8 mouse cellular contexts compared by ENCODE assay signal in the genomic region with DNA sequence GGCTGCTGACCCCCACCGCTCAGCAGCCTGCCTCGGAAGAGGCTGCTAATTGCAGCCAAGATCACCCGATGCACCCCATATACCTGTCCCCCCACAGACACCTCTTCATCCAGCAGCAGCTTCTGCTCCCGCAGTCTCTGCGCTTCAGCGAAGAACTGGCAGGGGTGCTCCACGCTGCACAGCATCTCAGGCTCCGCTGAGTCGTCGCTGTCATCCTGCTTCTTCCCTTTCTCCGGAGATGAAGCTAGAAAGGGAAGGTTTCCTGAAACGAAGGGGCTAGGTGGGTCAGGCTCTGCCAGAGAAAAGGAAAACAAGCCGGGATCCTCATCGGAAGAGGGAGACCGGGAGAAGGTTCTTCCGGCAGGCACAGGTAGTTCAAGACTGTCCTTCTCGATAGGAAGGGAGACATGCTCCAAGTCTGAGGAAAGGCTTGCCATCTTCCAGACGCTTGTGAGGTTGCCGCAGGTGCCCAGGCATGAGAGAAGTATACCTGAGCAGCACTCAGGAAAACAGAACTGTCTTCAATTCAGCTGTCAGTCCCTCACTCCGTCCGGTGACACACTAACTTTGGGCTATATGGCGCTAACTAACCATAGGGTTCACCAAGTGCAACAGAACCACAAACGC. TPM values are rescaled to one million over a fixed set of nuclear protein-coding genes. Genes with fewer than 3 reads are reported as not detected.
A peak's percentile ranks its signal among the peaks of the same experiment; 100 is the strongest.
DNase-seq lines count a peak whose midpoint lies in the region; ATAC-seq and TF ChIP-seq lines count a peak whose summit lies in the region.

No protein-coding gene starts in this region.

- peak; percentile 15 for DNase-seq in lung, adult 2 months
- no peak for DNase-seq in lung, postnatal 10 days
- DNase-seq in cerebellum, adult 8-10 months = peak; percentile 66
- DNase-seq in layer of hippocampus, postnatal 25 days (ENCODE audit: extremely low spot score in 1 of 2, low spot score in 1 of 2) = peak; percentile 11 to 25
- DNase-seq in testis, postnatal 14 days (ENCODE audit: low spot score) = no peak

- TF ChIP-seq POLR2A in lung, adult 2 months (IDR thresholded peaks at IDR 0.05; ENCODE audit: borderline replicate concordance, extremely low read depth, low read depth, low read length) = no peak

- H3K36me3 ChIP-seq in midbrain, embryonic 16.5 days (ENCODE audit: control insufficient read depth, insufficient read depth, low read length) = no peaks in the 10 kb centered on the region

- H3K9ac ChIP-seq in midbrain, embryonic 16.5 days (ENCODE audit: low read depth, low read length) = peak overlapping the region; percentile 64

- no peaks in the 10 kb centered on the region; the same call in 1 of the 2 replicates for H3K27me3 ChIP-seq in midbrain, embryonic 16.5 days (ENCODE audit: control insufficient read depth, insufficient read depth, low read depth, low read length)

- H3K4me1 ChIP-seq in lung, adult 2 months (ENCODE audit: control insufficient read depth, insufficient read depth, low read length) = peaks cover 7% of the 10 kb centered on the region; the same call in 1 of the 2 replicates
- H3K4me1 ChIP-seq in midbrain, embryonic 16.5 days (ENCODE audit: control insufficient read depth, insufficient read depth, low read length) = peaks cover 12% of the 10 kb centered on the region

- H3K4me3 ChIP-seq in lung, adult 2 months (replicated peaks; ENCODE audit: extremely low read depth, low read depth, low read length) = peak overlapping the region; percentile 53
- peak overlapping the region; percentile 41 for H3K4me3 ChIP-seq in midbrain, embryonic 16.5 days (ENCODE audit: low read depth, low read length)

- ATAC-seq in frontal cortex, adult (ENCODE audit: low TSS enrichment) = peak; percentile 93
- peak; percentile 90 for ATAC-seq in midbrain, embryonic 16.5 days
- ATAC-seq in inflammation-experienced regulatory T-cells, adult 6 months = no peak

- WGBS in lung, adult 2 months = 31% methylated on average over 23 of the region's 23 CpGs
- WGBS in midbrain, embryonic 16.5 days = 16% methylated on average over 23 of the region's 23 CpGs

- H3K4me2 ChIP-seq in midbrain, embryonic 16.5 days (ENCODE audit: low read length) = peak overlapping the region; percentile 65

- no peaks in the 10 kb centered on the region for H3K9me3 ChIP-seq in midbrain, embryonic 16.5 days (replicated peaks; ENCODE audit: control insufficient read depth, low read length, poor library complexity, severe bottlenecking)

- TF ChIP-seq CTCF in lung, adult 2 months (IDR thresholded peaks at IDR 0.05; ENCODE audit: insufficient read depth, low read length) = no peak

- peak overlapping the region; percentile 28 for H3K27ac ChIP-seq in midbrain, embryonic 16.5 days (ENCODE audit: low read length)

RNA-seq across cellular contexts. Expression of gene Klhl33, which starts 0.4 kb away (rescaled TPM):
- 1.4 and 3.7 TPM in 2 replicates for polyA plus RNA-seq in lung, adult 2 months (2012; rRNA removed)
- total RNA-seq in layer of hippocampus, postnatal 25 days (2021) = 1 to 10 TPM; 3.2 to 3.3 TPM
- 2.4 and 2.8 TPM in 2 replicates for polyA plus RNA-seq in midbrain, embryonic 16.5 days (2015; fragmentation: Nextera tagmentation; extraction: Ambion mirVana)
- polyA plus RNA-seq in inflammation-experienced regulatory T-cells, adult 6 months (2017; shearing (Covaris generic)) = under 1 TPM in 2 of 3 experiments, not detected in 1; 0.09 to 0.13 TPM

RNA-seq across cellular contexts. Expression of gene Tep1, which starts 26.5 kb away (rescaled TPM):
- 28.1 and 28.6 TPM in 2 replicates for polyA plus RNA-seq in lung, adult 2 months (2012; rRNA removed)
- 1 to 10 TPM; 2.1 to 3.1 TPM for total RNA-seq in layer of hippocampus, postnatal 25 days (2021)
- polyA plus RNA-seq in midbrain, embryonic 16.5 days (2015; fragmentation: Nextera tagmentation; extraction: Ambion mirVana) = 1.6 and 2.9 TPM in 2 replicates
- 10 to 100 TPM; 16.0 to 28.0 (median 19.8) TPM for polyA plus RNA-seq in inflammation-experienced regulatory T-cells, adult 6 months (2017; shearing (Covaris generic))

RNA-seq across cellular contexts. Expression of gene Osgep, which starts 27.8 kb away (rescaled TPM):
- polyA plus RNA-seq in lung, adult 2 months (2012; rRNA removed) = 104 and 122 TPM in 2 replicates
- total RNA-seq in layer of hippocampus, postnatal 25 days (2021) = 10 to 100 TPM; 34.6 to 37.0 TPM
- 113 and 117 TPM in 2 replicates for polyA plus RNA-seq in midbrain, embryonic 16.5 days (2015; fragmentation: Nextera tagmentation; extraction: Ambion mirVana)
- 10 to 100 TPM; 68.7 to 77.3 (median 74.3) TPM for polyA plus RNA-seq in inflammation-experienced regulatory T-cells, adult 6 months (2017; shearing (Covaris generic))

RNA-seq across cellular contexts. Expression of gene Apex1, which starts 27.9 kb away (rescaled TPM):
- polyA plus RNA-seq in lung, adult 2 months (2012; rRNA removed) = 12.0 and 23.2 TPM in 2 replicates
- 10 to 100 TPM; 67.4 to 75.4 TPM for total RNA-seq in layer of hippocampus, postnatal 25 days (2021)
- 173 and 193 TPM in 2 replicates for polyA plus RNA-seq in midbrain, embryonic 16.5 days (2015; fragmentation: Nextera tagmentation; extraction: Ambion mirVana)
- polyA plus RNA-seq in inflammation-experienced regulatory T-cells, adult 6 months (2017; shearing (Covaris generic)) = 100 to 1,000 TPM in 1 of 3 experiments, 10 to 100 TPM in 2; 54.2 to 100 (median 91.0) TPM

RNA-seq across cellular contexts. Expression of gene Pip4p1, which starts 33.8 kb away (rescaled TPM):
- polyA plus RNA-seq in lung, adult 2 months (2012; rRNA removed) = 99.1 and 111 TPM in 2 replicates
- 10 to 100 TPM; 85.3 to 88.8 TPM for total RNA-seq in layer of hippocampus, postnatal 25 days (2021)
- polyA plus RNA-seq in midbrain, embryonic 16.5 days (2015; fragmentation: Nextera tagmentation; extraction: Ambion mirVana) = 95.0 and 99.5 TPM in 2 replicates
- 1 to 10 TPM; 4.4 to 6.6 (median 4.8) TPM for polyA plus RNA-seq in inflammation-experienced regulatory T-cells, adult 6 months (2017; shearing (Covaris generic))

Comparison
In these comparisons a context has a peak if more than half of its experiments do, and no peak if none do; other contexts are left out.
1. DNase-seq: peak in lung, adult 2 months (single experiment), cerebellum, adult 8-10 months (single experiment) and layer of hippocampus, postnatal 25 days (2 of 2); none in lung, postnatal 10 days (single experiment) and testis, postnatal 14 days (single experiment).